Mouse (Mus musculus) embryonic fibroblast, embryonic 13.5 days (primary cell): ENCODE data around the gene Glis2.

Experiments
- CTCF ChIP-seq: IDR thresholded peaks from 2 replicates; pipeline ENCODE4 v1.5.1; 2011; ENCODE audit warnings: mild to moderate bottlenecking, control low read depth, low read length, moderate library complexity, borderline replicate concordance; ENCODE audit not compliant: insufficient read depth
- POLR2A ChIP-seq: IDR thresholded peaks from 2 replicates; pipeline ENCODE4 v1.6.1; 2011; ENCODE audit warnings: low read depth, mild to moderate bottlenecking, control low read depth, low read length, moderate library complexity

GRCm38 (mm10) chr16:4611676-4612075 lies 17.2 kb downstream of the Glis2 start:
- no peak for TF ChIP-seq POLR2A
- TF ChIP-seq CTCF, result no peak
